Mouse (Mus musculus) lung, adult 2 months (tissue): ENCODE measurements at regions not wholly inside any gene's neighbourhood (a gene's known extent, or its start where the extent isn't known, plus 50 kb on each side); places are given as distances from the start of the nearest gene placed in this dataset.

Experiments used
- CTCF ChIP-seq: fragments of 200-500 bp; IDR thresholded peaks from 2 replicates; pipeline ENCODE4 v1.5.1; 2011; ENCODE audit warnings: mild to moderate bottlenecking, low read length, control low read depth; ENCODE audit not compliant: insufficient read depth
- POLR2A ChIP-seq: fragments of 200-500 bp; IDR thresholded peaks from 2 replicates; pipeline ENCODE4 v1.6.1; 2011; ENCODE audit warnings: low read depth, mild to moderate bottlenecking, control low read depth, low read length, borderline replicate concordance; ENCODE audit errors: extremely low read depth

DNA sequence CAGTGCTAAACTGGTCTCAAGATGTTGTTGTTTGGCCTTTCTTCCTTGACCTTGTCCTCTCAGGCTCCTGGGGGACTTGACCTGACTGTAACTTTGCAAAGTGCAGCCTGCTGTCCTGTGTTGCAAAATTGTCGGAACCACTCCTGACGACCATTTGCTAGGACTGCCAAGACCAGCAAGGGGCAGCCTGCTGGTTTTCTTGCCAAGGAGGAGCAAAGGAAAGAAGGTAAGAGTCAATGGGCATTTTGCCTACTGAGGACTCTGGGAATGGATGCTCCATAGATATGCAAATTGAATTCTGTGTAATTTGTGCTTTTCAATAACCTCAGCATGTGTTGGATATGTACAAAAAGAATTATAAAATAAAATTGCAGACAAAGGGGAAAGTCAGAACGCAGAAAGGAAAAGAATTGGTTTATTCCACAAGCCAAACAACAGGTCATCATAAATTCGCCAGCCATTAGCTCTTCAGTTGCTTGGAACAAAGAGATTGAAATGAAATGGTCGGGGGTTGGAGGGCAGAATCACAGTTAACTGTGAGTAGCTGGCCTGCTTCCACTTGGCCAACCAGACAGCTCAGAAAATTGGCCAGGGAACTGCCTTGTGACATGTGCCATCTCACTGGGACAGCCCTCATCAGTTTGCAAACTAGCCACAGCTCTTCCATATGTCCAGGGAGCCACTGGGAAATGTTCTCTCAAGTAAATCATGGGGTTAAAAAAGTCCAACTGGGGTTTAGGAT lies 256.5 kb upstream of the Gm10192 start:
- TF ChIP-seq CTCF (no peak), POLR2A (no peak)
